Comparison of ENCODE assay signal across 13 mouse cellular contexts in the genomic region with DNA sequence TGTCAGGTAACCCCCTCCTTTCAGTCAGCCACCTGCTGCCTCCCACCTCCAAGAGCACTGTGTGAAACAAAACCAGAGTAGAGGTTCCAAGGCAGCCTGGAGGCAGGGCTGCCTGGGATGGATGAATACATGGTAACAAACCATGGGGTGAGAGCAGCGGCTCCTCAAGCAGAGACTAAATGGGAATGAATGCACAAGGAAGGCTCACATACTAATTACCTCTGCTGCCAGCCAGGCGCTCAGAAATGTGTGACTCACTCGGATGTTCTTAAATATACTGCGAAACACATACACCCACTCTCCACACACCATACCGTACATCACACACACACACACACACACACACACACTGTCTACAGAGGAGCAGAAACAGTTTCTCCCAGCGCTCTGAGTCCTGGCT. TPM values are rescaled to one million over a fixed set of nuclear protein-coding genes. Genes with fewer than 3 reads are reported as not detected.
DNase-seq lines count a peak whose midpoint lies in the region; ATAC-seq lines count a peak whose summit lies in the region.
"Had no signal": no experiment of that assay in that cellular context is flagged by ENCODE, and none has a peak within 500 bp of the region (broad histone marks: within the 10 kb centered on the region; RNA-seq: fewer than 3 reads in every experiment).

No protein-coding gene starts in this region.

- intact Hi-C loops in left cerebral cortex, postnatal 4 days (cut with DNase I), result loop anchor here (5.0 kb wide), 1 partner anchor 133 kb away; the partner anchor contains the start of genes Iqck and Knop1

- H3K4me1 ChIP-seq in forebrain, embryonic 15.5 days, result peaks cover 61% of the 10 kb centered on the region

- no peaks in the 10 kb centered on the region for H3K9me3 ChIP-seq in forebrain, embryonic 15.5 days
- H3K9me3 ChIP-seq: embryonic facial prominence, embryonic 12.5 days; liver, embryonic 12.5 days had no signal

- no peak overlapping the region for H3K4me2 ChIP-seq in forebrain, embryonic 15.5 days (replicated peaks)
- H3K4me2 ChIP-seq: embryonic facial prominence, embryonic 12.5 days; liver, embryonic 12.5 days had no signal

- H3K9ac ChIP-seq in forebrain, embryonic 15.5 days (replicated peaks), result no peak overlapping the region
- H3K9ac ChIP-seq: embryonic facial prominence, embryonic 12.5 days; liver, embryonic 12.5 days had no signal

- peak overlapping the region; percentile 82 for H3K27ac ChIP-seq in forebrain, embryonic 15.5 days (replicated peaks)
- H3K27ac ChIP-seq: embryonic facial prominence, embryonic 12.5 days; liver, embryonic 12.5 days had no signal

- no peaks in the 10 kb centered on the region for H3K27me3 ChIP-seq in forebrain, embryonic 15.5 days
- H3K27me3 ChIP-seq: embryonic facial prominence, embryonic 12.5 days had no signal

- no peak overlapping the region for H3K4me3 ChIP-seq in forebrain, embryonic 15.5 days
- H3K4me3 ChIP-seq: embryonic facial prominence, embryonic 12.5 days; liver, embryonic 12.5 days had no signal

- H3K36me3 ChIP-seq in forebrain, embryonic 15.5 days, result no peaks in the 10 kb centered on the region
- H3K36me3 ChIP-seq: embryonic facial prominence, embryonic 12.5 days; liver, embryonic 12.5 days had no signal

- 25% methylated on average over 6 of the region's 6 CpGs for WGBS in forebrain, embryonic 15.5 days

- peak; percentile 80 for DNase-seq in left cerebral cortex, adult 11 months (ENCODE audit: low spot score)
- DNase-seq in left cerebral cortex, postnatal 4 days, result no peak
- DNase-seq in left cerebral cortex, adult 9 months (ENCODE audit: low spot score in 2 of 2), result peak; percentile 87 to 88
- no peak for DNase-seq in lung, adult 18-20 months
- no peak for DNase-seq in gastrocnemius, postnatal 10 days
- DNase-seq in kidney, postnatal 10 days, result no peak
- DNase-seq: cerebellum, adult 11 months; heart, postnatal 4 days; kidney, postnatal 14 days had no signal

- ATAC-seq in forebrain, embryonic 15.5 days (replicated peaks), result peak; percentile 15; the same call in 1 of the 2 replicates
- ATAC-seq: liver, embryonic 12.5 days had no signal

RNA-seq across cellular contexts. Expression of gene Gprc5b, which starts 4.7 kb away (rescaled TPM):
- total RNA-seq in left cerebral cortex, postnatal 4 days (2021), result 10 to 100 TPM; 17.9 to 20.2 TPM
- 6.5 and 7.3 TPM in 2 replicates for polyA plus RNA-seq in forebrain, embryonic 15.5 days (2015; fragmentation: Nextera tagmentation; extraction: Ambion mirVana)
- 10 to 100 TPM; 34.9 to 36.6 TPM for total RNA-seq in gastrocnemius, postnatal 10 days (2021)
- total RNA-seq: granulocyte monocyte progenitor cell, adult 5-6 weeks had no signal

Comparison
In these comparisons a context has a peak if more than half of its experiments do, and no peak if none do; other contexts are left out.
1. DNase-seq: peak in left cerebral cortex, adult 11 months (single experiment) and left cerebral cortex, adult 9 months (2 of 2); none in left cerebral cortex, postnatal 4 days (single experiment), lung, adult 18-20 months (0 of 2), gastrocnemius, postnatal 10 days (single experiment) and kidney, postnatal 10 days (single experiment).